7 mouse cellular contexts compared by ENCODE assay signal in genomic region chr17:21963302-21963701, GRCm38 (mm10). TPM values are rescaled to one million over a fixed set of nuclear protein-coding genes. Genes with fewer than 3 reads are reported as not detected.
DNase-seq lines count a peak whose midpoint lies in the region; ATAC-seq and TF ChIP-seq lines count a peak whose summit lies in the region.

No protein-coding gene starts in this region.

- H3K9ac ChIP-seq in embryonic facial prominence, embryonic 15.5 days: no peak overlapping the region
- H3K9ac ChIP-seq in liver, embryonic 11.5 days (ENCODE audit: low read depth, low read length): no peak overlapping the region; the same call in 1 of the 2 replicates

- H3K27me3 ChIP-seq in spleen, adult 2 months (ENCODE audit: control insufficient read depth, insufficient read depth, low read length): no peaks in the 10 kb centered on the region
- no peaks in the 10 kb centered on the region for H3K27me3 ChIP-seq in embryonic facial prominence, embryonic 15.5 days
- H3K27me3 ChIP-seq in liver, embryonic 11.5 days (replicated peaks; ENCODE audit: control insufficient read depth, insufficient read depth, low read length): no peaks in the 10 kb centered on the region

- H3K4me3 ChIP-seq in spleen, adult 2 months (ENCODE audit: extremely low read depth, insufficient read depth, insufficient read length): peak overlapping the region; percentile 27; the same call in 1 of the 2 replicates
- H3K4me3 ChIP-seq in embryonic facial prominence, embryonic 15.5 days (replicated peaks): peak overlapping the region; percentile 75
- H3K4me3 ChIP-seq in liver, embryonic 11.5 days (ENCODE audit: low read depth, low read length): peak overlapping the region; percentile 72

- H3K4me2 ChIP-seq in embryonic facial prominence, embryonic 15.5 days (replicated peaks): peak overlapping the region; percentile 42
- peak overlapping the region; percentile 73 for H3K4me2 ChIP-seq in liver, embryonic 11.5 days

- no peak for TF ChIP-seq CTCF in spleen, adult 2 months (IDR thresholded peaks at IDR 0.05; ENCODE audit: extremely low read depth, insufficient read depth, insufficient read length, insufficient replicate concordance)

- WGBS in spleen, adult 2 months: 21% methylated on average over 4 of the region's 4 CpGs
- WGBS in embryonic facial prominence, embryonic 15.5 days: 56% methylated on average over 4 of the region's 4 CpGs
- WGBS in liver, embryonic 11.5 days: 35% methylated on average over 4 of the region's 4 CpGs

- no peaks in the 10 kb centered on the region for H3K9me3 ChIP-seq in embryonic facial prominence, embryonic 15.5 days (replicated peaks)
- H3K9me3 ChIP-seq in liver, embryonic 11.5 days (ENCODE audit: control insufficient read depth, low read length): no peaks in the 10 kb centered on the region

- no peak for ATAC-seq in embryonic facial prominence, embryonic 15.5 days (ENCODE audit: insufficient number of reproducible peaks, low FRiP score, low TSS enrichment, low read depth)
- ATAC-seq in liver, embryonic 11.5 days (replicated peaks; ENCODE audit: low FRiP score): no peak
- no peak for ATAC-seq in granulocyte monocyte progenitor cell, adult 5-6 weeks (replicated peaks; ENCODE audit: poor library complexity, severe bottlenecking)

- no peak for DNase-seq in spleen, adult 2 months (ENCODE audit: low read depth in 1 of 2, low spot score in 2 of 2)
- DNase-seq in spleen, postnatal 4 days (ENCODE audit: low spot score in 2 of 2): no peak
- no peak for DNase-seq in liver, embryonic 11.5 days (ENCODE audit: low spot score)
- DNase-seq in frontal cortex, adult 2 months (ENCODE audit: extremely low spot score in 1 of 2, low spot score in 1 of 2): no peak
- no peak for DNase-seq in layer of hippocampus, postnatal 14 days (ENCODE audit: low spot score in 2 of 2)

- H3K27ac ChIP-seq in spleen, adult 2 months (ENCODE audit: insufficient read depth, low read length): no peak overlapping the region
- H3K27ac ChIP-seq in embryonic facial prominence, embryonic 15.5 days (replicated peaks): no peak overlapping the region
- no peak overlapping the region for H3K27ac ChIP-seq in liver, embryonic 11.5 days (ENCODE audit: low read depth, low read length)

- no peak for TF ChIP-seq POLR2A in spleen, adult 2 months (IDR thresholded peaks at IDR 0.05; ENCODE audit: low read depth, low read length)

- no peaks in the 10 kb centered on the region for H3K36me3 ChIP-seq in spleen, adult 2 months (ENCODE audit: control insufficient read depth, insufficient read depth, low read length)
- H3K36me3 ChIP-seq in embryonic facial prominence, embryonic 15.5 days: peaks cover 11% of the 10 kb centered on the region
- no peaks in the 10 kb centered on the region for H3K36me3 ChIP-seq in liver, embryonic 11.5 days (ENCODE audit: control insufficient read depth, insufficient read depth, low read length)

- peaks cover 2% of the 10 kb centered on the region; the same call in 1 of the 2 replicates for H3K4me1 ChIP-seq in spleen, adult 2 months (ENCODE audit: control insufficient read depth, insufficient read depth, insufficient read length)
- H3K4me1 ChIP-seq in embryonic facial prominence, embryonic 15.5 days: peaks cover 6% of the 10 kb centered on the region
- H3K4me1 ChIP-seq in liver, embryonic 11.5 days (replicated peaks; ENCODE audit: control insufficient read depth, insufficient read depth, low read length): peaks cover 7% of the 10 kb centered on the region

RNA-seq across cellular contexts. Expression of gene Zfp943, which starts 0.9 kb away (rescaled TPM):
- 4.0 and 5.9 TPM in 2 replicates for polyA plus RNA-seq in spleen, adult 2 months (2012; rRNA removed)
- polyA plus RNA-seq in embryonic facial prominence, embryonic 15.5 days (2015; fragmentation: Nextera tagmentation; extraction: Ambion mirVana): 17.3 and 17.8 TPM in 2 replicates
- polyA plus RNA-seq in liver, embryonic 11.5 days (2014; fragmentation: Nextera tagmentation; extraction: Ambion mirVana): 12.6 and 12.8 TPM in 2 replicates
- 15.8 and 17.1 TPM in 2 replicates for polyA plus RNA-seq in frontal cortex, adult 2 months (2012; rRNA removed)
- 10 to 100 TPM; 20.9 to 21.7 TPM for total RNA-seq in layer of hippocampus, postnatal 14 days (2021)
- 8.4 and 10.9 TPM in 2 replicates for total RNA-seq in granulocyte monocyte progenitor cell, adult 5-6 weeks (2014; fragmentation: Nextera tagmentation)
- 16.5 and 18.7 TPM in 2 replicates for total RNA-seq in granulocyte monocyte progenitor cell, adult 5-6 weeks (2017)

RNA-seq across cellular contexts. Expression of gene Zfp942, which starts 1.0 kb away (rescaled TPM):
- polyA plus RNA-seq in spleen, adult 2 months (2012; rRNA removed): 1.1 and 1.3 TPM in 2 replicates
- 18.4 and 20.1 TPM in 2 replicates for polyA plus RNA-seq in embryonic facial prominence, embryonic 15.5 days (2015; fragmentation: Nextera tagmentation; extraction: Ambion mirVana)
- polyA plus RNA-seq in liver, embryonic 11.5 days (2014; fragmentation: Nextera tagmentation; extraction: Ambion mirVana): 20.0 and 21.5 TPM in 2 replicates
- polyA plus RNA-seq in frontal cortex, adult 2 months (2012; rRNA removed): 10.5 and 11.7 TPM in 2 replicates
- 10 to 100 TPM; 18.3 to 19.5 TPM for total RNA-seq in layer of hippocampus, postnatal 14 days (2021)
- 16.2 and 19.9 TPM in 2 replicates for total RNA-seq in granulocyte monocyte progenitor cell, adult 5-6 weeks (2014; fragmentation: Nextera tagmentation)
- 18.6 and 19.0 TPM in 2 replicates for total RNA-seq in granulocyte monocyte progenitor cell, adult 5-6 weeks (2017)

RNA-seq across cellular contexts. Expression of gene Zfp995, which starts 53.6 kb away (rescaled TPM):
- polyA plus RNA-seq in spleen, adult 2 months (2012; rRNA removed): 0.35 and 0.42 TPM in 2 replicates
- polyA plus RNA-seq in embryonic facial prominence, embryonic 15.5 days (2015; fragmentation: Nextera tagmentation; extraction: Ambion mirVana): 6.2 and 7.5 TPM in 2 replicates
- 3.2 and 4.3 TPM in 2 replicates for polyA plus RNA-seq in liver, embryonic 11.5 days (2014; fragmentation: Nextera tagmentation; extraction: Ambion mirVana)
- polyA plus RNA-seq in frontal cortex, adult 2 months (2012; rRNA removed): 4.0 and 5.6 TPM in 2 replicates
- 1 to 10 TPM; 4.0 to 4.9 TPM for total RNA-seq in layer of hippocampus, postnatal 14 days (2021)
- total RNA-seq in granulocyte monocyte progenitor cell, adult 5-6 weeks (2014; fragmentation: Nextera tagmentation): 5.4 and 13.7 TPM in 2 replicates
- 7.9 and 9.1 TPM in 2 replicates for total RNA-seq in granulocyte monocyte progenitor cell, adult 5-6 weeks (2017)
